Comparison of ENCODE assay signal across 8 mouse cellular contexts in the genomic region with DNA sequence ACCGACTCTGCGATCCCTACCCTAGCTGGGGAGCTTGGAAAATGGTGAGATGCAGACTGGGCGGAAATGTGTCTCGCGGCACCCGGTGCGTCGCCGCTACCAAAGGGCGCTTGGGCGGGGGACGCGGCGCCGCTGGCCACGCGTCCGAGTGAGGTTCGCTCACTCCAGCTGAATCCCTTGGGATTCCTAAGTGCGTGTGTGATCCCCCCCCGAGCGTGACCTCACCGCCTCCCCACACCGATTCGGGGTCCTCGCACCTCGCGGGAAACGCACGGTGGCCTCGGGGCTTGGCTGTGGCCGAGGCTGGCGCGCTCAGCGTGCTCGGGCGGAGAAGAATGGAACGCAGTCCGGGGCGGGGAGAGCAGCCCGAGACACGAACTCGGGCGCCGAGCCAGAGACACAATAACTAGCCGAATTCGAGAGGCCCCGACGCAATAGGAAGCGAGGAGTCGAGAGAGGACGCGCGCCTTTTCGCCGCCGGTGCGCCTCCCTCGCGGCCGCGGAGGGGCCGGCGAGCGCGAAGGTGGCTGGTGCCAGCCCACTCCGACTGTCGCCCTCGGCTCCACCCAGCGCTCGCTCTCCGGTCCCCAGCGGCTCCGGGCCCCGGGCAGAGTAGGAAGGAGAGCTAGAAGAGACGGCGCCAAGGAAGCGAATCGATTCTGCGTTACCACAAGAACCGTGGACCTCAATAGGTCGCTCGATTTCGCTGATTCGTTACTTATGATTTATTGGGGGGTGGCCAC. TPM values are rescaled to one million over a fixed set of nuclear protein-coding genes. Genes with fewer than 3 reads are reported as not detected.
DNase-seq lines count a peak whose midpoint lies in the region; ATAC-seq and TF ChIP-seq lines count a peak whose summit lies in the region.

A gene (minus strand): TSS at position 495 of the 743 bp plus-strand sequence.

- H3K4me2 ChIP-seq in limb, embryonic 15.5 days = peak within 1 kb of the TSS; percentile 83
- H3K4me2 ChIP-seq in myocyte (ENCODE audit: low read depth) = peak within 1 kb of the TSS; percentile 93
- peak within 1 kb of the TSS; percentile 93 for H3K4me2 ChIP-seq in stomach, postnatal 0 days (replicated peaks; ENCODE audit: low read depth)

- H3K79me2 ChIP-seq in heart, adult 2 months (replicated peaks; ENCODE audit: control insufficient read depth, insufficient read depth, low read length) = no peaks in the 10 kb centered on the region; the same call in 1 of the 2 replicates
- H3K79me2 ChIP-seq in myocyte (ENCODE audit: control insufficient read depth, insufficient read depth) = peaks cover 57% of the 10 kb centered on the region

- intact Hi-C loops in left cerebral cortex, adult 2 months (cut with DNase I) = loop anchor here (5.0 kb wide), 1 partner anchor 182 kb away; a partner anchor contains a TSS
- intact Hi-C loops in heart, adult 2 months (cut with DNase I) = loop anchor here (5.0 to 10.0 kb wide), 3 partner anchors 168 to 515 kb away; a partner anchor contains a TSS

- peak within 1 kb of the TSS; percentile 81 for H3K9ac ChIP-seq in heart, adult 2 months (ENCODE audit: low read depth, low read length)
- H3K9ac ChIP-seq in limb, embryonic 15.5 days = peak within 1 kb of the TSS; percentile 93
- peak within 1 kb of the TSS; percentile 91 for H3K9ac ChIP-seq in stomach, postnatal 0 days (ENCODE audit: low read length)

- H3ac ChIP-seq in myocyte (ENCODE audit: control insufficient read depth, insufficient read length) = peak within 1 kb of the TSS; percentile 26

- TF ChIP-seq POLR2A in heart, adult 2 months (IDR thresholded peaks at IDR 0.05; ENCODE audit: insufficient read depth, low read depth, low read length) = peak; percentile 48; the same call in 1 of the 2 replicates
- TF ChIP-seq POLR2A in kidney, adult 2 months (IDR thresholded peaks at IDR 0.05; ENCODE audit: low read depth, low read length) = no peak
- peak; percentile 68 for TF ChIP-seq POLR2A in myocyte (IDR thresholded peaks at IDR 0.05; ENCODE audit: insufficient read length, low read depth)

- ATAC-seq in limb, embryonic 15.5 days (ENCODE audit: insufficient number of reproducible peaks, low FRiP score, low TSS enrichment, low read depth) = no peak
- ATAC-seq in stomach, postnatal 0 days (ENCODE audit: low FRiP score, low TSS enrichment) = peak; percentile 18; the same call in 1 of the 2 replicates

- no peaks in the 10 kb centered on the region for H3K9me3 ChIP-seq in embryonic facial prominence, embryonic 10.5 days
- H3K9me3 ChIP-seq in limb, embryonic 15.5 days = no peaks in the 10 kb centered on the region
- no peaks in the 10 kb centered on the region for H3K9me3 ChIP-seq in stomach, postnatal 0 days (ENCODE audit: control insufficient read depth, low read length)

- peak within 1 kb of the TSS; percentile 78 for H3K4me3 ChIP-seq in left cerebral cortex, adult 2 months
- peak within 1 kb of the TSS; percentile 94 for H3K4me3 ChIP-seq in embryonic facial prominence, embryonic 10.5 days
- peak within 1 kb of the TSS; percentile 74 for H3K4me3 ChIP-seq in heart, adult 2 months
- H3K4me3 ChIP-seq in kidney, adult 2 months (ENCODE audit: insufficient read depth, low read depth, low read length) = peak within 1 kb of the TSS; percentile 79
- H3K4me3 ChIP-seq in limb, embryonic 15.5 days = peak within 1 kb of the TSS; percentile 90
- H3K4me3 ChIP-seq in myocyte = peak within 1 kb of the TSS; percentile 89
- peak within 1 kb of the TSS; percentile 91 for H3K4me3 ChIP-seq in stomach, postnatal 0 days (ENCODE audit: low read depth, low read length)

- TF ChIP-seq EP300 in heart, adult 2 months (IDR thresholded peaks at IDR 0.05; ENCODE audit: insufficient read depth, low read depth, low read length) = no peak
- TF ChIP-seq EP300 in stomach, postnatal 0 days (optimal IDR thresholded peaks at IDR 0.05) = no peak

- DNase-seq in left cerebral cortex, adult 2 months (ENCODE audit: extremely low spot score in 1 of 2, low spot score in 2 of 2) = peak; percentile 67 to 72
- no peak for DNase-seq in left cerebral cortex, adult 11 months (ENCODE audit: low spot score)
- peak; percentile 80 for DNase-seq in embryonic facial prominence, embryonic 10.5 days (ENCODE audit: low spot score)
- DNase-seq in heart, adult 2 months = peak; percentile 86 to 88
- peak; percentile 88 for DNase-seq in kidney, adult 2 months
- peak; percentile 84 for DNase-seq in stomach, postnatal 0 days (ENCODE audit: low spot score)

- H3K4me1 ChIP-seq in embryonic facial prominence, embryonic 10.5 days = peaks cover 61% of the 10 kb centered on the region
- peaks cover 7% of the 10 kb centered on the region for H3K4me1 ChIP-seq in heart, adult 2 months (ENCODE audit: control insufficient read depth, insufficient read depth, low read length)
- peaks cover 15% of the 10 kb centered on the region; the same call in 1 of the 2 replicates for H3K4me1 ChIP-seq in kidney, adult 2 months (ENCODE audit: control insufficient read depth, insufficient read depth, low read length)
- peaks cover 57% of the 10 kb centered on the region for H3K4me1 ChIP-seq in limb, embryonic 15.5 days
- peaks cover 8% of the 10 kb centered on the region; the same call in 1 of the 2 replicates for H3K4me1 ChIP-seq in stomach, postnatal 0 days (replicated peaks; ENCODE audit: control insufficient read depth, insufficient read depth)

- peak within 1 kb of the TSS; percentile 98 for H3K27ac ChIP-seq in left cerebral cortex, adult 2 months
- peak within 1 kb of the TSS; percentile 99 for H3K27ac ChIP-seq in embryonic facial prominence, embryonic 10.5 days (replicated peaks)
- H3K27ac ChIP-seq in heart, adult 2 months = peak within 1 kb of the TSS; percentile 95
- H3K27ac ChIP-seq in kidney, adult 2 months (ENCODE audit: insufficient read depth, low read depth, low read length) = peak within 1 kb of the TSS; percentile 98
- H3K27ac ChIP-seq in limb, embryonic 15.5 days = peak within 1 kb of the TSS; percentile 98
- peak within 1 kb of the TSS; percentile 99 for H3K27ac ChIP-seq in stomach, postnatal 0 days (replicated peaks)

- no peak for TF ChIP-seq CTCF in left cerebral cortex, adult 2 months (IDR thresholded peaks at IDR 0.05)
- no peak for TF ChIP-seq CTCF in heart, adult 2 months (IDR thresholded peaks at IDR 0.05)
- TF ChIP-seq CTCF in kidney, adult 2 months (conservative IDR thresholded peaks at IDR 0.05; ENCODE audit: insufficient read depth, insufficient read length, low read depth, low read length) = no peak
- TF ChIP-seq CTCF in stomach, postnatal 0 days (IDR thresholded peaks at IDR 0.05; ENCODE audit: low read depth) = no peak

- WGBS in embryonic facial prominence, embryonic 10.5 days = under 1% methylated on average over 85 of the region's 85 CpGs
- WGBS in heart, adult 2 months = under 1% methylated on average over 85 of the region's 85 CpGs
- under 1% methylated on average over 84 of the region's 85 CpGs for WGBS in kidney, adult 2 months
- under 1% methylated on average over 85 of the region's 85 CpGs for WGBS in limb, embryonic 15.5 days
- WGBS in stomach, postnatal 0 days = under 1% methylated on average over 76 of the region's 85 CpGs

- H3K36me3 ChIP-seq in embryonic facial prominence, embryonic 10.5 days (replicated peaks) = peaks cover 22% of the 10 kb centered on the region
- H3K36me3 ChIP-seq in heart, adult 2 months (ENCODE audit: control insufficient read depth, insufficient read depth, low read length) = no peaks in the 10 kb centered on the region
- no peaks in the 10 kb centered on the region for H3K36me3 ChIP-seq in kidney, adult 2 months (ENCODE audit: control insufficient read depth, insufficient read depth, low read length)
- peaks cover 6% of the 10 kb centered on the region; the same call in 1 of the 2 replicates for H3K36me3 ChIP-seq in limb, embryonic 15.5 days
- H3K36me3 ChIP-seq in myocyte (ENCODE audit: control insufficient read depth, insufficient read depth) = no peaks in the 10 kb centered on the region
- H3K36me3 ChIP-seq in stomach, postnatal 0 days (ENCODE audit: control insufficient read depth, insufficient read depth, low read length) = no peaks in the 10 kb centered on the region; the same call in none of the 2 replicates

- H3K27me3 ChIP-seq in embryonic facial prominence, embryonic 10.5 days (replicated peaks; ENCODE audit: low read depth, poor library complexity, severe bottlenecking) = no peaks in the 10 kb centered on the region; the same call in 1 of the 2 replicates
- no peaks in the 10 kb centered on the region for H3K27me3 ChIP-seq in heart, adult 2 months (ENCODE audit: control insufficient read depth, insufficient read depth, low read length)
- H3K27me3 ChIP-seq in kidney, adult 2 months (replicated peaks; ENCODE audit: control insufficient read depth, insufficient read depth, low read length) = no peaks in the 10 kb centered on the region
- no peaks in the 10 kb centered on the region for H3K27me3 ChIP-seq in limb, embryonic 15.5 days
- H3K27me3 ChIP-seq in myocyte (ENCODE audit: control insufficient read depth, insufficient read depth, insufficient read length) = no peaks in the 10 kb centered on the region
- H3K27me3 ChIP-seq in stomach, postnatal 0 days (ENCODE audit: control insufficient read depth, insufficient read depth, low read length) = no peaks in the 10 kb centered on the region

TF ChIP-seq in myocyte, 11 proteins besides CTCF, POLR2A, EP300 and RAD21:
- no peak for TF ChIP-seq SRF (IDR thresholded peaks at IDR 0.05; ENCODE audit: control insufficient read depth, insufficient read length, low read depth)
- TF ChIP-seq MYOG (IDR thresholded peaks at IDR 0.05; ENCODE audit: control insufficient read depth in 1 of 3, insufficient read depth in 1 of 3, insufficient read length in 2 of 3, low read depth in 2 of 3) = peak in 1 of 3 experiments; percentile 2
- TF ChIP-seq POLR2AphosphoS2 (IDR thresholded peaks at IDR 0.05; ENCODE audit: insufficient read length, low read depth) = peak; percentile 81
- peak in 1 of 3 experiments; percentile 26 for TF ChIP-seq MYOD1 (IDR thresholded peaks at IDR 0.05; ENCODE audit: control insufficient read depth in 1 of 3, insufficient read length in 2 of 3, low read depth in 2 of 3)
- no peak for TF ChIP-seq TCF3 (IDR thresholded peaks at IDR 0.05; ENCODE audit: insufficient read length, low read depth)

RNA-seq across cellular contexts. Expression of the gene that starts here (rescaled TPM):
- total RNA-seq in left cerebral cortex, adult 2 months (2021) = 10 to 100 TPM; 36.2 to 39.6 TPM
- polyA plus RNA-seq in embryonic facial prominence, embryonic 10.5 days (2016; fragmentation: Nextera tagmentation; extraction: Ambion mirVana) = 23.2 and 24.1 TPM in 2 replicates
- 1 to 10 TPM; 4.1 to 5.6 TPM for total RNA-seq in heart, adult 2 months (2021)
- polyA plus RNA-seq in heart, adult 2 months (2012; rRNA removed) = 9.5 and 17.8 TPM in 2 replicates
- polyA plus RNA-seq in kidney, adult 2 months (2012; rRNA removed) = 53.9 and 56.5 TPM in 2 replicates
- 13.1 and 14.7 TPM in 2 replicates for polyA plus RNA-seq in limb, embryonic 15.5 days (2015; fragmentation: Nextera tagmentation; extraction: Ambion mirVana)
- polyA plus RNA-seq in myocyte (2012; fragmentation: generic; extraction: Trizol) = 24.3 TPM
- polyA plus RNA-seq in stomach, postnatal 0 days (2015; fragmentation: Nextera tagmentation; extraction: Ambion mirVana) = 5.9 and 6.6 TPM in 2 replicates

Comparison
In these comparisons a context has a peak if more than half of its experiments do, and no peak if none do; other contexts are left out.
1. RNA of the gene that starts here (total RNA-seq): 36.2 to 39.6 TPM in left cerebral cortex, adult 2 months; 4.1 to 5.6 TPM in heart, adult 2 months; every median in the first group is over 4 times any median in the second.
2. Peak in every context shown above with its lines, with median percentiles within 50 percentile points of each other: H3K27ac ChIP-seq, H3K4me3 ChIP-seq, H3K9ac ChIP-seq and H3K4me2 ChIP-seq.